Comparison of ENCODE assay signal across 36 mouse cellular contexts in genomic region chr6:98402605-98403004, GRCm38 (mm10).
"Had no signal": no experiment of that assay in that cellular context is flagged by ENCODE, and none has a peak within 500 bp of the region (broad histone marks: within the 10 kb centered on the region; RNA-seq: fewer than 3 reads in every experiment).

No protein-coding gene starts in this region.

- H3K4me1 ChIP-seq: heart, embryonic 10.5 days; heart, embryonic 15.5 days; hindbrain, embryonic 10.5 days; hindbrain, embryonic 12.5 days; hindbrain, embryonic 13.5 days; hindbrain, embryonic 15.5 days; intestine, embryonic 15.5 days; kidney, embryonic 15.5 days had no signal

- H3K4me2 ChIP-seq: heart, embryonic 11.5 days; heart, embryonic 12.5 days; heart, embryonic 13.5 days; heart, embryonic 15.5 days; hindbrain, embryonic 12.5 days; hindbrain, embryonic 13.5 days; hindbrain, embryonic 14.5 days; hindbrain, embryonic 15.5 days; intestine, embryonic 15.5 days; kidney, embryonic 15.5 days had no signal

- ATAC-seq: hindbrain, embryonic 16.5 days; hindbrain, postnatal 0 days; inflammation-experienced regulatory T-cells, adult 6 months; intestine, embryonic 15.5 days; intestine, embryonic 16.5 days; intestine, postnatal 0 days had no signal

- H3K9ac ChIP-seq: heart, embryonic 12.5 days; heart, embryonic 13.5 days; heart, embryonic 15.5 days; hindbrain, embryonic 12.5 days; hindbrain, embryonic 13.5 days; hindbrain, embryonic 14.5 days; hindbrain, embryonic 15.5 days; intestine, embryonic 15.5 days; kidney, embryonic 15.5 days had no signal

- H3K36me3 ChIP-seq: heart, embryonic 10.5 days; heart, embryonic 12.5 days; heart, embryonic 13.5 days; heart, embryonic 15.5 days; hindbrain, embryonic 10.5 days; hindbrain, embryonic 12.5 days; hindbrain, embryonic 13.5 days; hindbrain, embryonic 15.5 days; intestine, embryonic 15.5 days; kidney, embryonic 15.5 days had no signal

- H3K27ac ChIP-seq: heart, adult 2 months; heart, embryonic 10.5 days; heart, embryonic 13.5 days; heart, embryonic 15.5 days; hindbrain, embryonic 10.5 days; hindbrain, embryonic 12.5 days; hindbrain, embryonic 13.5 days; hindbrain, embryonic 14.5 days; hindbrain, embryonic 15.5 days; hindbrain, postnatal 0 days; intestine, embryonic 15.5 days; kidney, embryonic 15.5 days; kidney, postnatal 0 days; layer of hippocampus, adult 2 months had no signal

- DNase-seq: heart, adult 18-20 months; heart, adult 2 months; heart, postnatal 10 days; heart, postnatal 14 days; heart, postnatal 36 days; heart, postnatal 4 days; kidney, adult 11 months; kidney, adult 18-20 months; kidney, adult 2 months; kidney, adult 8-10 months; kidney, adult 9 months; kidney, postnatal 10 days; kidney, postnatal 14 days; kidney, postnatal 25 days; kidney, postnatal 36 days; kidney, postnatal 4 days; layer of hippocampus, adult 9-11 months had no signal

- H3K4me3 ChIP-seq: heart, adult 2 months; heart, embryonic 10.5 days; heart, embryonic 12.5 days; heart, embryonic 13.5 days; heart, embryonic 15.5 days; hindbrain, embryonic 10.5 days; hindbrain, embryonic 12.5 days; hindbrain, embryonic 13.5 days; hindbrain, embryonic 15.5 days; intestine, embryonic 15.5 days; kidney, embryonic 15.5 days; layer of hippocampus, adult 2 months had no signal

- H3K27me3 ChIP-seq: heart, embryonic 12.5 days; heart, embryonic 13.5 days; heart, embryonic 15.5 days; hindbrain, embryonic 12.5 days; hindbrain, embryonic 13.5 days; hindbrain, embryonic 15.5 days; intestine, embryonic 15.5 days; kidney, embryonic 15.5 days had no signal

- H3K9me3 ChIP-seq: heart, embryonic 10.5 days; heart, embryonic 12.5 days; heart, embryonic 13.5 days; heart, embryonic 15.5 days; hindbrain, embryonic 10.5 days; hindbrain, embryonic 12.5 days; hindbrain, embryonic 13.5 days; hindbrain, embryonic 15.5 days; intestine, embryonic 15.5 days; kidney, embryonic 15.5 days had no signal
